Mouse (Mus musculus): ENCODE measurements around the gene Slc2a2.
"Not testable (repeated sequence)": the region's sequence is repeated elsewhere in the genome, so short reads cannot be mapped to it uniquely, and the experiment has no call there.

Slc2a2 gene

DNA sequence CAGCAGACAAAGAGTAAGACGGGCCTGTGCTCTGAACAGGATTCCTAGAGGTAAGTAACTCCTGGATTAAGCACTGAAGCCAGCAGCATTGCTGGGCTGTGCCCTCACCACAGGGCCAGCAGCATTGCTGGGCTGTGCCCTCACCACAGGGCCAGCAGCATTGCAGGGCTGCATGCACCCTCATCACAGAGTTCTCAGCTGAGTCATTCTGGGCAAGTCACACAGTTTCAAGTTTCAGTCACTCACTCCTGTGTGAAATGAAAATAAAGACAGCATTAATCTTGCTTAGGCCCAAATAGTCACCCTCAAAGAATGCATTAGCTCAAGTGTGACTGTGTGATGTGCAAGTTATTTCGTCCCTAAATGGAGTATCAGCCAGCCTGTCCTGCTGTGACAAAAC, 37.0 kb downstream of the Slc2a2 start:
- no peak for DNase-seq (ENCODE audit: low read depth, low spot score)

GRCm38 (mm10) chr3:28736981-28737380, 39.3 kb downstream of the Slc2a2 start:
- no peak for DNase-seq (ENCODE audit: low read depth, low spot score)

DNA sequence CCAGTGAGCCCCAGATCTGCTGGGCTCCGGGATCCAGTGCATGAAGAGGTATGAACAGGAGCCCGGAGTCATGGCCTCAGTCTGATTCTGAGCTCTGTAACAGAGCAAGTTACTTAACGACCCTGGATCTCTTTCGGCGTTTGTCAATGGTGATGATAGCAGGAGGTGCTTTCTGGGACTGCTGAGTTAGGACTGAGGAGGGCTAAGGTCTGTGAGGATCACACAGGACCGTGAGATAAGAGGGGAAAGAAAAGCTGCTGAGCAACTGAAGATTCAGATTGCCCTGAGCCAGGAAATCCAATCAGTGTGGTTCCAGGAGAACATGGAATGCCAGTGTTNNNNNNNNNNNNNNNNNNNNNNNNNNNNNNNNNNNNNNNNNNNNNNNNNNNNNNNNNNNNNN, 42.6 kb downstream of the Slc2a2 start:
- DNase-seq (ENCODE audit: low read depth, low spot score) = no peak

GRCm38 (mm10) chr3:28743251-28743650, 45.5 kb downstream of the Slc2a2 start:
- DNase-seq (ENCODE audit: low read depth, low spot score) = no peak

DNA sequence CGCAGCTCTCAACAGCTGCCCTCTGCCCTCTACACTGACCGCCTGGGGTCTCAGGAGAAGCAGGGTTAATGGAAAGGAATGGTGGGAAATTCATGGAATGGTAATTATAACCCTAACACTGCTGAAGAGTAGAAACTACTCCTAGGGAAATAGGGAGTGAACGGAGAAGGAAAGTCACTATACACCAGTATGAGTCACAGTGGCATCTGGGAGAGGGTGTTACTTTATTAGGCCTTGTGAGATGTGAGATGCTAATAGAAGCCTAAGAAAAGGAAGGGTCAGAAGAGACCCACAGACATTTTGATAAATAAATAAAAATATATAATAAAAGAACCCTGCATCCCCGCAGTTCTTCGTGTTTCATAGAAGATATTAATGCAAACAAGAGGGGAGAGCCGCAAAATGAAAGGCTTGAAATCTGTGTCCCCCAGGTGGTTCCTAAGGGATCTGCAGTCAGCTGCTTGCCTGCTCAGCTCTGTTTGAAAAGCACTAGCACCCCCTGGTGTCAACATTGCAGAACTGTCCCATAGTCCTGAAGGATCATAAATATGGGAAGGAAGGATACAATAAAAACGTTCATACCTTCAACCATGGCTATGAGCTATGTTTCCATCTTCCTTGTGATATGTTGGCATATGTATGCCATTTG, 48.3 kb downstream of the Slc2a2 start:
- peak; percentile 94 for DNase-seq (ENCODE audit: low read depth, low spot score)

- no peak for DNase-seq (ENCODE audit: low read depth, low spot score)
These were observed 50.4 kb downstream of the Slc2a2 start for GRCm38 (mm10) chr3:28748151-28748550.

DNA sequence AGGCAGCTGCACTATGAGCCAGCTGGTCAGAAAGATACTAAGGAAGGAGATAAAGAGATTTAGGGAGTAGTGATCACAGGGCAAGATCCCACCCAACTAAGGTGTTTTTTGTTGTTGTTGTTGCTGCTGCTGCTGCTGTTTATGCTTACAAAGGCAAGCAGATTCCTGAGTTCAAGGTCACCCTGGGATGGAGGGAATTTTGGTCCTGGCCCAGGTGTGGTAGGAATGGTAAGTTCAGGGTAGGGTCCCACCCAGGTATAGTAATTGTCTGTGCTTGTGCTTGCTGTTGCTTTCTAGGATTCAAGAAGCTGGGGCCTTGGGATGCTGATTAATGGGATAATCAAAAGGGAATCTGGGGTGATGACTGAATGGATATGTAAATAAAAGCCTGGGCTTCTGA, 51.3 kb downstream of the Slc2a2 start:
- no peak for DNase-seq (ENCODE audit: low read depth, low spot score)

- DNase-seq (ENCODE audit: low read depth, low spot score) = no peak
These were observed 57.8 kb downstream of the Slc2a2 start for GRCm38 (mm10) chr3:28755477-28755876.

GRCm38 (mm10) chr3:28761225-28761789, 63.6 kb downstream of the Slc2a2 start:
- DNase-seq (ENCODE audit: low read depth, low spot score) = peak; percentile 10

GRCm38 (mm10) chr3:28766935-28767334, 69.2 kb downstream of the Slc2a2 start:
- no peak for DNase-seq (ENCODE audit: low read depth, low spot score)

- no peak for DNase-seq (ENCODE audit: low read depth, low spot score)
These were observed 70.5 kb downstream of the Slc2a2 start for GRCm38 (mm10) chr3:28768222-28768621.

- not testable (repeated sequence) for DNase-seq (ENCODE audit: low read depth, low spot score)
These were observed 75.2 kb downstream of the Slc2a2 start for GRCm38 (mm10) chr3:28772919-28773318.

DNA sequence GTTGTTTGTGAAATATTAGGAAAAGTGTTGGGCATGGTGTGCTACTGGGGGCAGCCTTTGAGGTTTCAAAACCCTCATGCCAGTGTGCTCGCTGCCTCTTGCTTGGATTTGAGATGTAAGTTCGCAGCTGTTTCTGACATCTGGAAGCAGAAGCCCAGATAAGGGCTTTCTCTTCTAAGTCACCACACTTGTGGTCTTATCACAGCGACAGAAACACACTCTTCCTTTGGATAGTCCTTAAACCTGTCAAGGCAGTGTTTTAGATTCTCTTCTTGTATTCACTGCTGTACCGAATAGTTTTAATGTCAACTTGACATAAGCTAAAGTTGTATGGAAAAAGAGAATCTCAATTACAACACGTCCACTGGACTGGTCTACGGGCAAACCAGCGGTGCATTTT, 77.7 kb downstream of the Slc2a2 start:
- no peak for DNase-seq (ENCODE audit: low read depth, low spot score)

DNA sequence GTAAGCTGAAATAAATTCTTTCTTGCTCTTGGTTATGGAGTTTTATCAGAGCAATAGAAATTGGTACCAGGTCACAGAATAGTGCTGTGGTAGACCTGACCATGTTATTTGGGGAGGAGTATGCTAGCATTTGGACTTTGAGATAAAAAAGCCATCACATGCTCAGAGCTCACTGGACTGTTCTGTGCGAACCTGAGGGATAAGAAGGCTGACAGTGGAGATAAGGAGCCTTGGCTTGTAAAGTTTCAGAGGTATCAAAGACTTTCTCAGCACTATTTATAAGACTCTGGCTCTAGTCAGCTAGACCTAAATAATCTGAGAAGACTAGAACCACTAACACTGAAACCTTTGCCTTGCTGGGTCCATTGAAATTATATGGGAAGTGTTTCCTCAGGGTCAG, 78.3 kb downstream of the Slc2a2 start:
- no peak for DNase-seq (ENCODE audit: low read depth, low spot score)

DNA sequence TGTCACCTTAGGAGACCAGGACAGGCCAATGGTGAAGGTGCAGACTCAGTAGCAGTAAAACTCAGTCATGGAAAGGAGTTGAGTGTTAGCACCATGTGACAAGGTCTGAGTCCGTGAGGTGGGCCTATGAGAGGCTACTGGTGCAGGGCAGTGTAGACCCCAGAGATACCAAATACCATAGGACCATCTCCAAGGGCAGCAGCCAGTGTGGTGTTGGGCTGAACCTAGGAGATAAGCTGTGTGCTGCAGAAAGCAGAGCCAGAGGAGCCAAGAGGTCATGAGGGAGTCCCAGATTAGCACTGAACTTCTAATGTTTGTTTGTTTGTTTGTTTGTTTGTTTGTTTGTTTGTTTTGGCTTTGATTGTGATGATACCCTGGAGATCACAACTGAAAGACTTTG, 78.8 kb downstream of the Slc2a2 start:
- DNase-seq (ENCODE audit: low read depth, low spot score) = no peak

DNA sequence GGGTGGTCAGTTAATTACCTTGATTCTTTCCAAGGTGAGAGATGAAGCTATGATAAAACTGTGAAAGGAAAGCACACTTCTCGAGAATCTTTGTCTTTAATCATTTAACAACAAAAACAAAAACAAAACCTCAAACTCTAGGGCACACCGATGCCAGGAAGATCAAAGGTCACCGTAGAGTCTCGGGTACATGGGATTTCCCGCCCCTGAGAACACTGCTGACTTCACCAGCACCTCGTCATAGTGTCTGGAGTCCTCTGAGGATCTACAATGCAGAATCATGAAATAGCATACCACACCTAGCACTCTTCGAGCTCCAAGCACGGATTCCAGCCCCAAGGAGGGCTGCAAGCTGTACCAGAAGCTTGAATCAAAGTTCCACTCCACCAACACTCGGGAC, 82.8 kb downstream of the Slc2a2 start:
- DNase-seq (ENCODE audit: low read depth, low spot score) = no peak

Measured in brain, adult 2 months (tissue).